ENCODE assay signal across 17 mouse cellular contexts in genomic region chr13:54143788-54144187, GRCm38 (mm10). TPM values are rescaled to one million over a fixed set of nuclear protein-coding genes. Genes with fewer than 3 reads are reported as not detected.
DNase-seq lines count a peak whose midpoint lies in the region; ATAC-seq and TF ChIP-seq lines count a peak whose summit lies in the region.
"Had no signal": no experiment of that assay in that cellular context is flagged by ENCODE, and none has a peak within 500 bp of the region (broad histone marks: within the 10 kb centered on the region; RNA-seq: fewer than 3 reads in every experiment).

No protein-coding gene starts in this region.

- no peak overlapping the region for H3K4me3 ChIP-seq in heart, postnatal 0 days (ENCODE audit: low read depth, low read length)
- no peak overlapping the region for H3K4me3 ChIP-seq in brown adipose tissue, adult 24 weeks (ENCODE audit: insufficient read depth, low read depth, low read length)
- H3K4me3 ChIP-seq: embryonic facial prominence, embryonic 13.5 days; heart, embryonic 15.5 days; intestine, embryonic 15.5 days had no signal

- H3K4me2 ChIP-seq in heart, postnatal 0 days (ENCODE audit: low read depth, low read length), result no peak overlapping the region
- H3K4me2 ChIP-seq: embryonic facial prominence, embryonic 13.5 days; heart, embryonic 15.5 days; intestine, embryonic 15.5 days had no signal

- DNase-seq in embryo, embryonic 11 days, result peak; percentile 43
- DNase-seq in embryo, embryonic 9.5 days (ENCODE audit: extremely low spot score), result no peak
- no peak for DNase-seq in heart, postnatal 0 days (ENCODE audit: low spot score)
- no peak for DNase-seq in heart, postnatal 4 days
- DNase-seq in mesoderm, embryonic 11.5 days (ENCODE audit: low read depth, low spot score), result peak; percentile 26
- no peak for DNase-seq in left cerebral cortex, postnatal 4 days
- no peak for DNase-seq in thymus, postnatal 14 days
- DNase-seq: adrenal gland, postnatal 25 days; cerebellum, postnatal 10 days; gastrocnemius, postnatal 10 days; right cerebral cortex, adult 18-20 months had no signal

- no peak overlapping the region for H3K27ac ChIP-seq in heart, postnatal 0 days (ENCODE audit: low read depth)
- peak overlapping the region; percentile 91 for H3K27ac ChIP-seq in brown adipose tissue, adult 24 weeks (replicated peaks; ENCODE audit: low read depth, low read length)
- H3K27ac ChIP-seq: embryonic facial prominence, embryonic 13.5 days; heart, embryonic 15.5 days; intestine, embryonic 15.5 days had no signal

- no peaks in the 10 kb centered on the region for H3K4me1 ChIP-seq in heart, postnatal 0 days (ENCODE audit: control insufficient read depth, insufficient read depth)
- peaks cover 6% of the 10 kb centered on the region; the same call in 1 of the 2 replicates for H3K4me1 ChIP-seq in brown adipose tissue, adult 24 weeks (ENCODE audit: control insufficient read depth, insufficient read depth, insufficient read length, low read length)
- H3K4me1 ChIP-seq: embryonic facial prominence, embryonic 13.5 days; intestine, embryonic 15.5 days had no signal

- peaks cover 8% of the 10 kb centered on the region; the same call in 1 of the 2 replicates for H3K9me3 ChIP-seq in heart, postnatal 0 days (replicated peaks; ENCODE audit: control insufficient read depth, low read length)
- H3K9me3 ChIP-seq: embryonic facial prominence, embryonic 13.5 days; heart, embryonic 15.5 days; intestine, embryonic 15.5 days had no signal

- no peak for TF ChIP-seq EP300 in heart, postnatal 0 days (IDR thresholded peaks at IDR 0.05; ENCODE audit: low read depth)

- intact Hi-C loops in left cerebral cortex, postnatal 4 days (cut with DNase I), result no loop called here

- peak; percentile 27; the same call in 1 of the 2 replicates for ATAC-seq in heart, postnatal 0 days (ENCODE audit: insufficient read depth, low read depth)
- ATAC-seq: activated CD4-positive, CD25-positive, alpha-beta regulatory T cell, adult 4 months; intestine, embryonic 15.5 days had no signal

- no peaks in the 10 kb centered on the region for H3K36me3 ChIP-seq in heart, postnatal 0 days (replicated peaks; ENCODE audit: control insufficient read depth, insufficient read depth, low read length)
- H3K36me3 ChIP-seq: embryonic facial prominence, embryonic 13.5 days; heart, embryonic 15.5 days; intestine, embryonic 15.5 days had no signal

- peaks cover 6% of the 10 kb centered on the region; the same call in 1 of the 2 replicates for H3K27me3 ChIP-seq in heart, postnatal 0 days (ENCODE audit: control insufficient read depth, insufficient read depth, low read length)
- H3K27me3 ChIP-seq: heart, embryonic 15.5 days had no signal

- no peak overlapping the region for H3K9ac ChIP-seq in heart, postnatal 0 days (replicated peaks; ENCODE audit: low read depth, low read length)
- H3K9ac ChIP-seq: embryonic facial prominence, embryonic 13.5 days; heart, embryonic 15.5 days; intestine, embryonic 15.5 days had no signal

- TF ChIP-seq CTCF in heart, postnatal 0 days (IDR thresholded peaks at IDR 0.05; ENCODE audit: low read depth), result no peak

- 9% methylated on average over 5 of the region's 5 CpGs for WGBS in heart, postnatal 0 days

RNA-seq across cellular contexts. Expression of gene Hrh2, which starts 48.1 kb away (rescaled TPM):
- total RNA-seq in heart, postnatal 0 days (2014; rRNA removed; ENCODE audit: low replicate concordance), result 0.58 TPM in 1 of 2 replicates, not detected in the other
- polyA plus RNA-seq in heart, postnatal 0 days (2015; fragmentation: Nextera tagmentation; extraction: Ambion mirVana), result 0.07 and 0.08 TPM in 2 replicates
- under 1 TPM; 0.11 to 0.12 TPM for total RNA-seq in heart, postnatal 4 days (2021)
- polyA plus RNA-seq in brown adipose tissue, adult 24 weeks (2012; ENCODE audit: insufficient read depth, insufficient read length, missing spikeins), result 0.63 and 0.87 TPM in 2 replicates
- total RNA-seq in left cerebral cortex, postnatal 4 days (2021), result 1 to 10 TPM; 3.9 to 4.1 TPM
- polyA plus RNA-seq: embryonic facial prominence, embryonic 13.5 days; kidney, embryonic 16.5 days had no signal

Comparison
In these comparisons a context has a peak if more than half of its experiments do, and no peak if none do; other contexts are left out.
1. DNase-seq: peak in embryo, embryonic 11 days (single experiment) and mesoderm, embryonic 11.5 days (single experiment); none in embryo, embryonic 9.5 days (single experiment), heart, postnatal 0 days (single experiment), heart, postnatal 4 days (single experiment), left cerebral cortex, postnatal 4 days (single experiment) and thymus, postnatal 14 days (single experiment).